Mouse (Mus musculus): Measurements from ENCODE around the gene Abi3. TPM values are rescaled to one million over a fixed set of nuclear protein-coding genes. Genes with fewer than 3 reads are reported as not detected.

Abi3 gene
- polyA plus RNA-seq, 1 experiment from 2014 or later: 4.4 TPM

DNA sequence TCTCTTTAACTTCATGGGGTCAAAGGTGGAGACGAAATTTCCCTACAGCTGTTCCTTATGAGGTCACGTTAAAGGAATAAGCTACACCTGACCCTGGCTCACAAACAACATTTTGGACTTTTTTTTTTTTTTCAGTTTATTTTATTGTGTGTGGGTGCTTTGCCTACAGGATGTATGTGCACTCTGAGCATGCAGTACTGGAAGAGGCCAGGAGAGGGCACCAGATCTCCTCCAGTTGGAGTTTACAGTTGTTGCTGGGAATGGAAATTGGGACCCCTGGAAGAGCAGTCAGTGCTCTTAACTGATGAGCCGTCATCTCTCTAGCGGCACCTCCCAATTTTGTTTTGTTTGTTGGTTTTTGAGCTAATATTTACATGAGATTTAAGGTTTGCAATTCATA, 56.6 kb downstream of the Abi3 start:
- H3K27me3 ChIP-seq (ENCODE audit: low read depth, poor library complexity, severe bottlenecking): no peaks in the 10 kb centered on the region
- H3K4me3 ChIP-seq: no peak overlapping the region
- no peaks in the 10 kb centered on the region for H3K36me3 ChIP-seq
- no peaks in the 10 kb centered on the region; the same call in 1 of the 2 replicates for H3K4me1 ChIP-seq
- H3K9me3 ChIP-seq (replicated peaks): no peaks in the 10 kb centered on the region
- H3K27ac ChIP-seq: no peak overlapping the region
- no peak for DNase-seq (ENCODE audit: low spot score)
- WGBS: 91% methylated on average over 4 of the region's 4 CpGs

DNA sequence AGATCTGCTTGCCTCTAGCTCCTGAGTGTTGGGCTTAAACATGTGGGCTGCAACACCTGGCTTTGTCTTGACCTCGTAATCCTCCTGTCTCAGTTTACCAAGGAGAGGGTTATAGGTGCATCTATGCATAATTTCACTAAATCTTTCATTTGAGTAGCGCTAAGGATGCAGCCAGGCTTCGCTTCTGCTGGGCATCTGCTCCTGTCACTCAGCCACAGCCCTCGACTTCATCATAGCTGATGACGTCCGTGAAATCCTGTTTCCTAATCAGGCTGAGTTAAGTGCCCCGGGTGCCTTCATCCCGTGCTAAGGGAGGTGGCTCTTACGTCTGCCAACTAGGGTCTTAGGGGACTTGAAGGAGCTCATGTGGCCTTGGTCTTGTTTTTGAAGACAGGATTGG, 58.3 kb downstream of the Abi3 start:
- WGBS: 85% methylated on average over 9 of the region's 9 CpGs
- H3K36me3 ChIP-seq: no peaks in the 10 kb centered on the region
- no peak for DNase-seq (ENCODE audit: low spot score)
- H3K4me1 ChIP-seq: no peaks in the 10 kb centered on the region; the same call in 1 of the 2 replicates
- no peaks in the 10 kb centered on the region for H3K9me3 ChIP-seq (replicated peaks)
- H3K27ac ChIP-seq: no peak overlapping the region
- H3K27me3 ChIP-seq (ENCODE audit: low read depth, poor library complexity, severe bottlenecking): no peaks in the 10 kb centered on the region
- H3K4me3 ChIP-seq: no peak overlapping the region

DNA sequence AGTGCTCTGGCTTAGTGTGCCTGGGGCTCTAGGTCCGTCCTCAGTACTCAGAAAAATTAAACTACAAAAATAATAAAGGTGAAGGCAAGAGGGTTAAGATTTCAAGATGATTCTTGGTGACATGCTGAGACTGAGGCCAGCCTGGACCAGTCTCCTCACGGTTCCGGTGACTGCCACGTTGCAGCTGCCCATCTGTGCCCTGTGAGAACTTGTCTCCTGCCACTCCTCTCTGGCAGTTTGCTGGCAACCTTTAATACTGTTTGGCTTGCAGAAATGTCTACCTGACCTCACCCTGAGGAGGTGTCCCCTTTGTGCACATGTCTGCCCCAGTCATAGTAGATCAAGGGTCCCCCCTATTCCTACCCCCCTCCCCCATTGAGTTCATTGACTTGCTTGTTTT, 58.8 kb downstream of the Abi3 start:
- Histone ChIP-seq H3K27ac (no peak overlapping the region), H3K9me3 (replicated peaks) (no peaks in the 10 kb centered on the region), H3K27me3 (ENCODE audit: low read depth, poor library complexity, severe bottlenecking) (no peaks in the 10 kb centered on the region), H3K4me1 (no peaks in the 10 kb centered on the region; the same call in 1 of the 2 replicates), H3K4me3 (no peak overlapping the region), H3K36me3 (no peaks in the 10 kb centered on the region)
- no peak for DNase-seq (ENCODE audit: low spot score)
- 84% methylated on average over 4 of the region's 4 CpGs for WGBS

DNA sequence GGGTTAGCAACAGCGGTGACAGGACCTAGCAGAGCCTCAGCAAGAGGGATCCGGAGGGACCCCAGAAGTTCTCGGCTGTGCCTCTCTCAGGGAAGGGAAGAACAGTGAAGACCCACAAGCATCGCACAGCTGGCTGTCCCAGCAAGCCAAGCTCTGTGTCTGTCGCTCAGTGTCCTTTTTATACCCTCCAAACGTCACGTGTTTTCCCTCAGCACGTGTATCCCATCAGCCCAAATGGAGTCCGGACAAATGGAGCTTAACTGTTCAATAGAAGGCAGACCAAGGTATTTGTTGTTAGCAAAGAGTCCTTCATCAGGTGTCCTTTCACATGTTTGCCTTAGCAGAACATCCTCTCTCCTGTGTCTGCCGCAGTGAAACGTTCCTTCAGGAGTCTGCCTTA, 60.7 kb downstream of the Abi3 start:
- Histone ChIP-seq H3K27me3 (ENCODE audit: low read depth, poor library complexity, severe bottlenecking) (no peaks in the 10 kb centered on the region), H3K4me3 (no peak overlapping the region), H3K9me3 (replicated peaks) (no peaks in the 10 kb centered on the region), H3K27ac (no peak overlapping the region), H3K36me3 (0 out of 2 replicates have a peak, but pooled peaks cover 2% of the 10 kb centered on the region), H3K4me1 (no peaks in the 10 kb centered on the region; the same call in 1 of the 2 replicates)
- 84% methylated on average over 11 of the region's 11 CpGs for WGBS
- DNase-seq (ENCODE audit: low spot score): no peak

DNA sequence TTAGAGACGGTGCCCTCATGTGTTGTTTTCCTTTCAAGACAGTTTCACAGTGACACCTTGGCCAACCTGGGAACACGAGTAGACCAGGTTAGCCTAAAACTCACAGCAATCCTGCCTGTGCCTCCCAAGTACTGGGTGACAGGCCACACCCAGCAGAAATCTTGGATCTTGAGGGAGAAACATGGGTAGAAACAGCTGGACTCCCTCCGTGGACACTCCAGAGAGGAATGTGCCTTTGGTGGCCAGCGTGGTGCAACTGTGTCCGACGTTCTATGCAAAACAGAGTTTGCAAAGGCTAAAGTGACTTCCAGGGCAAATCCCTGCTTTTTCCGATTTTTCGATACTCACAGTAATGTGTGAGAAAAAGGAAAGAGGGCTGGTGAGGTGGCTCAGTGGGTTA, 61.8 kb downstream of the Abi3 start:
- Histone ChIP-seq H3K9me3 (replicated peaks) (no peaks in the 10 kb centered on the region), H3K36me3 (peaks cover 7% of the 10 kb centered on the region; the same call in 1 of the 2 replicates), H3K4me1 (no peaks in the 10 kb centered on the region), H3K27ac (no peak overlapping the region), H3K27me3 (ENCODE audit: low read depth, poor library complexity, severe bottlenecking) (no peaks in the 10 kb centered on the region), H3K4me3 (no peak overlapping the region)
- 93% methylated on average over 8 of the region's 8 CpGs for WGBS
- no peak for DNase-seq (ENCODE audit: low spot score)

Other genes with a start within 250 kb of the Abi3 start
- gene Phb, start 175.5 kb downstream of the Abi3 start, polyA plus RNA-seq (2016; fragmentation: Nextera tagmentation; extraction: Ambion mirVana): 293 and 361 TPM in 2 replicates
- 18.0 and 21.5 TPM in 2 replicates for gene Zfp652, start 129.8 kb downstream of the Abi3 start, polyA plus RNA-seq (2016; fragmentation: Nextera tagmentation; extraction: Ambion mirVana)
- gene B130006D01Rik, start 118.9 kb downstream of the Abi3 start, polyA plus RNA-seq (2016; fragmentation: Nextera tagmentation; extraction: Ambion mirVana): 2.3 TPM in 2 replicates
- gene Phospho1, start 18.0 kb downstream of the Abi3 start, polyA plus RNA-seq (2016; fragmentation: Nextera tagmentation; extraction: Ambion mirVana): not detected in 2 replicates
- gene Gngt2, start 5.3 kb downstream of the Abi3 start, polyA plus RNA-seq (2016; fragmentation: Nextera tagmentation; extraction: Ambion mirVana): 8.9 and 9.3 TPM in 2 replicates
- 0.10 TPM in 1 of 2 replicates, not detected in the other for gene B4galnt2, start 72.4 kb upstream of the Abi3 start, polyA plus RNA-seq (2016; fragmentation: Nextera tagmentation; extraction: Ambion mirVana)
- gene Igf2bp1, start 163.5 kb upstream of the Abi3 start, polyA plus RNA-seq (2016; fragmentation: Nextera tagmentation; extraction: Ambion mirVana): 165 and 181 TPM in 2 replicates
- gene Gip, start 182.1 kb upstream of the Abi3 start, polyA plus RNA-seq (2016; fragmentation: Nextera tagmentation; extraction: Ambion mirVana): not detected in 2 replicates
- gene Snf8, start 192.4 kb upstream of the Abi3 start, polyA plus RNA-seq (2016; fragmentation: Nextera tagmentation; extraction: Ambion mirVana): 108 TPM in 2 replicates
- gene Ube2z, start 222.9 kb upstream of the Abi3 start, polyA plus RNA-seq (2016; fragmentation: Nextera tagmentation; extraction: Ambion mirVana): 37.5 and 38.3 TPM in 2 replicates
- gene Atp5g1, start 233.2 kb upstream of the Abi3 start, polyA plus RNA-seq (2016; fragmentation: Nextera tagmentation; extraction: Ambion mirVana): 569 and 674 TPM in 2 replicates

Data from limb, embryonic 10.5 days (tissue).